Mouse (Mus musculus): ENCODE results near the gene Vwa3a.
A peak's percentile ranks its signal among the peaks of the same experiment; 100 is the strongest.

The Vwa3a gene

GRCm38 (mm10) chr7:120838436-120839160 lies 99.5 kb downstream of the Vwa3a start:
- DNase-seq: no peak

DNA sequence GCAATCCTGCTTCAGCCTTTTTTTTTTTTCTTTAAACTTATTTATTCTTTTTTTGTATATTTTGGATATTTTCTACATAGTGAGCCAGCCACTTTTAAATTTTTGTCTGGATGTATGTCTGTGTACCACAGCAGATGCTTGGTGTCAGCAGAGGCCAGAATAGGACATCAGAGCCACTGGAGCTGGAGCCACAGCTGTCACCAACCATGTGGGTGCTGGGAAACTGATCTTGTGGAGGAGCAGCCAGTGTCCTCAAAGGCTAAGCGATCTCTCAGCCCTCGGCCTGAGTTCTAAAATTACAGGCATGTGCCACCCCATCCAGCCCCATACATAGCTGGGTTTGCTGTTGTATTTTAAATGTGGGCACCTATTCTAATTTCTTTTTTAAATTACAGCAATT lies 100.7 kb downstream of the Vwa3a start:
- no peak for DNase-seq

DNA sequence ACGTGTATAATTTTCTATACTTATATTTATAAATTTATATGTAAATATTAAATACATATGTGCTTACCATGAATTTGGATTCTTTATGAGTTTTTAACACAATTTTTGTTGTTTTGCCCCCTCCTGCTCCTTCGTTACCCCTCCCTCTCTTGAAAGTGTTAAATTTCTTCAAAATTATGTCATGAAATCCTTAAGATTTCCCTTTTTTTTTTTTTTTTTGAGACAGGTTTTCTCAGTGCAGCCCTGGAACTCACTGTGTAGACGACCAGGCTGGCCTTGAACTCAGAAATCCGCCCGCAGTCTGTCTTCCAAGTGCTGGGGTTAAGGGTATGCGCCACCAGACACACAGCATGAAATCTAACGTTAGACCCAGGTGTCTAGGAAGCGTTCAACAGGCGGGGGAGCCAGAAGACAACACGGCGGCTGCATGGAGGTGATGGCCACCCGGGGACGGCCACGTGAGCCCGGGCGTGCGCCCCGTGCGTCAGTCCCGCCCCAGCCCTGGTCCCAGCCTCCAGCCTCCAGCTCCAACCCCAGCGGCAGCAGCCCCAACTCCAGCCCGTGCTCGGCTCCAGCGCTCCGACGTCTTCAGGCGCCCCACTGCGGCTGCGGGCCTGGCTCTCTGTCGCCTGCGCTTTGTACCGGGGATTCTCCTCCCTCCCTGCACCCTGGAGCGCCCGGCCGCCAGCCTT lies 103.4 kb downstream of the Vwa3a start, which contains the start of gene Eef2k:
TSS of gene Eef2k (plus strand) at position 487 of the 692 bp plus-strand sequence.
- DNase-seq: peak; percentile 84 to 88

- peak; percentile 93 to 95 for DNase-seq
Observed at GRCm38 (mm10) chr7:120843037-120843621, 104.0 kb downstream of the Vwa3a start.

DNA sequence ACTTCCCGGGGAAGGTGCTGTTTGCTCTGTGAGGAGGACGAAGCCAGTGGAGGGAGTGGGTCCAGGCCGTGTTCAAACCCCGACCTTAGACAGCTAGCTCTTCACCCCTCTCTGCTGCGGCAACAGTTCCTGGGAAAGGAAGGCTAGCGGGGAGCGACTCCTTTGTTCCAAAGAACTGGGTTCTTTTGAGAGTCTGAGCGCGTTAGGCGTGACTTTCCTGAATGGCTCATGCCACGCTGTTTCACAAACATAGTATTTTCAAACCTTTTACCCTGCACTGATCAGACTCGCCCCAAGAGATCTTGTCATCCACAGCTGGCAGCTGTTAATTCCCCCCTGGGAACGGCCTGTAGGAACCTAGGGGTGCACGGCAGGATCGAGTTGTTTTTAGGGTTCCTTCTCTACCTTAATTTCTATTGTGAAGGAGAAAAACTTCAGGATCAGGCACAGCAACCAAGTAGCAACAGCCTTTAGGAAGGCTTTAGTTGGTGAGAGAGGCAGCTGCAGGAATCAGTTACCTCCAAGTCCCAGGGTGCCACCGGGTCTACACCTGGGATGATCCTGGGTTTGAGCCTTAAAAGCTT lies 104.8 kb downstream of the Vwa3a start:
- peak in 1 of 2 experiments; percentile 37 for DNase-seq

- no peak for DNase-seq
Observed at GRCm38 (mm10) chr7:120844689-120845088, 105.6 kb downstream of the Vwa3a start.

DNA sequence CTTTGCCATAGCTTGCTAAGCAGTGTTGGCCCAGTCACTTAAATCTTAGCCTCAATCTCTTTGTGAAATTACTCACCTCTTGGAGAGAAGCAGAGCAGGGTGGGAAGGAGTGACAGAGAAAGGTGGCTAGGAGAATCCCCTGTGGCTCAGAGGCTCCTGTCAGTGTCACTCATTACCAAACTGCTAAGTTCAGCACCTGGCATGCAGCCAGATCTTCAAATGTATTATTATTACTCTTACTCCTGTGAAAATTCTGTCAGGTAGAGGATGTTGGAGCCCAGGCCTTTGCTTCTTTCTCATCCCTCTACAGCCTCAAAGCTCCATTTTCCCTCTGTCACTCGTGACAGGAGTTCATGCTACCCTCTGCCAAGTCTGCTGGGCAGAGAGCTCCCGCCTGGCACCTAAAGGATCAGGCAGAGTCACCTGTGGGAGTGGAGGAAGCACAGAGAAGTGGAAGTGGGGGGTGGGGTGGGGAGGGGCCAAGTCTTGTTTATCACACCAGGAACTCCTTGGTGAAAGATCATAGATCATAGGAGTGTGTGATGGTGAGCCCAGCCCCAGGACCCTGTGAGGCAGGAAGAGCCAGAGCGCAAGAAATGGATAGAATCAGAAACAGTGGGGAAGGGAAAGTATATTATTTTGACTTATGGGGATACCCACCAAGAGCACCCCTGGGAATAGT lies 109.9 kb downstream of the Vwa3a start:
- DNase-seq: no peak

DNA sequence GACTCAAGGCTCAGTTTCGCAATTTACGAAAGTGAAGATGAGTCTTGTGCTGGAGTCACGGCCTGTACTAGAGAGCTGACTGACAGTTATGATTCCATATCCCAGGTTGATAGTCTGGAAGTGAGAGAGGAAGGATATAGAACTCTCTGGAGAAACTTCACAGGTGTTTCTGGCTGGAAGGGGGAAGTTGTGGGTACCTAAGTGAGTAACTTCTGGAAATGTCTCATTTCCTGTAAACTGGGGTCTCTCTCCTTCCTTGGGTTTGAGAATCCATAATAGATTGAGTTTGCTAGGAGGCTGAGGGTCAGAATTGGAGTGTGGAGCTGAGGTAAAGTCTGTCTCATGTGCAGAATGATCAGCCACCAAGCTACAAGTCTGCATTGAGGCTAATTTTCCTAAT lies 111.0 kb downstream of the Vwa3a start:
- DNase-seq: no peak

All from cerebellum, postnatal 10 days (tissue).